Mouse (Mus musculus): ENCODE results near the gene Catsperz.

Gene Catsperz

GRCm38 (mm10) chr19:6925307-6925573 lies at the start of gene Catsperz:
TSS of gene Catsperz (minus strand) at chr19:6925380.
- no peak for DNase-seq (ENCODE audit: low read depth, low spot score)

- peak; percentile 96 for DNase-seq (ENCODE audit: low read depth, low spot score)
Measured at GRCm38 (mm10) chr19:6974211-6975205, 49.3 kb upstream of the Catsperz start, which contains the start of gene Ppp1r14b. TSS of gene Ppp1r14b (plus strand) at chr19:6974968.

GRCm38 (mm10) chr19:6973581-6974190 lies 48.5 kb upstream of the Catsperz start:
- no peak for DNase-seq (ENCODE audit: low read depth, low spot score)

GRCm38 (mm10) chr19:6972247-6972917 lies 47.2 kb upstream of the Catsperz start:
- DNase-seq (ENCODE audit: low read depth, low spot score) = no peak

- peak; percentile 56 for DNase-seq (ENCODE audit: low read depth, low spot score)
Measured at GRCm38 (mm10) chr19:6971644-6972043, 46.5 kb upstream of the Catsperz start.

- peak; percentile 64 for DNase-seq (ENCODE audit: low read depth, low spot score)
Measured at GRCm38 (mm10) chr19:6970460-6971085, 45.4 kb upstream of the Catsperz start.

- peak; percentile 82 for DNase-seq (ENCODE audit: low read depth, low spot score)
Measured at GRCm38 (mm10) chr19:6969665-6970381, 44.6 kb upstream of the Catsperz start.

GRCm38 (mm10) chr19:6969291-6969664 lies 44.1 kb upstream of the Catsperz start:
- DNase-seq (ENCODE audit: low read depth, low spot score) = no peak

GRCm38 (mm10) chr19:6968491-6969271 lies 43.5 kb upstream of the Catsperz start:
- DNase-seq (ENCODE audit: low read depth, low spot score) = peak; percentile 53

GRCm38 (mm10) chr19:6956461-6956860 lies 31.3 kb upstream of the Catsperz start:
- no peak for DNase-seq (ENCODE audit: low read depth, low spot score)

GRCm38 (mm10) chr19:6955424-6955823 lies 30.2 kb upstream of the Catsperz start:
- DNase-seq (ENCODE audit: low read depth, low spot score) = no peak

- peak; percentile 29 for DNase-seq (ENCODE audit: low read depth, low spot score)
Measured at GRCm38 (mm10) chr19:6954046-6954445, 28.9 kb upstream of the Catsperz start.

GRCm38 (mm10) chr19:6952712-6953037 lies 27.5 kb upstream of the Catsperz start:
- DNase-seq (ENCODE audit: low read depth, low spot score) = no peak

GRCm38 (mm10) chr19:6951994-6952711 lies 27.0 kb upstream of the Catsperz start:
- DNase-seq (ENCODE audit: low read depth, low spot score) = peak; percentile 54

- DNase-seq (ENCODE audit: low read depth, low spot score) = peak; percentile 94
Measured at GRCm38 (mm10) chr19:6951381-6951968, 26.3 kb upstream of the Catsperz start.

- peak; percentile 60 for DNase-seq (ENCODE audit: low read depth, low spot score)
Measured at GRCm38 (mm10) chr19:6950613-6951153, 25.5 kb upstream of the Catsperz start.

GRCm38 (mm10) chr19:6949951-6950350 lies 24.8 kb upstream of the Catsperz start:
- no peak for DNase-seq (ENCODE audit: low read depth, low spot score)

GRCm38 (mm10) chr19:6949532-6949931 lies 24.4 kb upstream of the Catsperz start:
- DNase-seq (ENCODE audit: low read depth, low spot score) = no peak

- DNase-seq (ENCODE audit: low read depth, low spot score) = no peak
Measured at GRCm38 (mm10) chr19:6948186-6948585, 23.0 kb upstream of the Catsperz start.

Measured in ZHBTc4 (cell line).